8 mouse cellular contexts compared by ENCODE assay signal in the genomic region with DNA sequence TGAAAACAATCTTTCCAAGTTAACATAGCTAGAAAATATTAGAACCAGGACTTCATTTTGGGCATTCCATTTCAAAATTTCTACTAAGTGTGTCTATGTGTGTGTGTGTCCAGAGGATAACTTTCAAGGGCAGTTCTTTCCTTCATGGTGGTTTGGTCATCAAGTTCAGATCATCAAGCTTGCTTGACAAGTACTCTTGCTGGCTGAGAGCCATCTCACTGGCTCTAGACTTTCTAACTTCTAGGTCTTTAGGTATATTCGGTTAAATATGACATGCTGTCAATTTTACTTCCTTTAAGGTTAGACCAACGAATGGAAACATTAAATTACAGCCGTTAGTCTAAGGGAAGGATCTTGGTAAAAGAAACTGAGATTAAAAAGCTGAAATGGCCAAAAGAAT. TPM values are rescaled to one million over a fixed set of nuclear protein-coding genes. Genes with fewer than 3 reads are reported as not detected.
DNase-seq lines count a peak whose midpoint lies in the region; ATAC-seq lines count a peak whose summit lies in the region.

No protein-coding gene starts in this region.

- H3K36me3 ChIP-seq in neural tube, embryonic 11.5 days (ENCODE audit: control insufficient read depth, insufficient read depth, low read length) = no peaks in the 10 kb centered on the region
- no peaks in the 10 kb centered on the region for H3K36me3 ChIP-seq in limb, embryonic 12.5 days
- H3K36me3 ChIP-seq in stomach, embryonic 16.5 days (ENCODE audit: control insufficient read depth, insufficient read depth, low read length) = no peaks in the 10 kb centered on the region

- H3K27ac ChIP-seq in neural tube, embryonic 11.5 days (ENCODE audit: low read depth, low read length) = no peak overlapping the region
- H3K27ac ChIP-seq in limb, embryonic 12.5 days = no peak overlapping the region
- no peak overlapping the region for H3K27ac ChIP-seq in stomach, embryonic 16.5 days (ENCODE audit: low read length)

- H3K27me3 ChIP-seq in neural tube, embryonic 11.5 days (ENCODE audit: control insufficient read depth, insufficient read depth, low read length) = no peaks in the 10 kb centered on the region
- H3K27me3 ChIP-seq in limb, embryonic 12.5 days = no peaks in the 10 kb centered on the region
- H3K27me3 ChIP-seq in stomach, embryonic 16.5 days (ENCODE audit: control insufficient read depth, insufficient read depth, low read length) = no peaks in the 10 kb centered on the region

- H3K4me3 ChIP-seq in neural tube, embryonic 11.5 days (ENCODE audit: low read depth, low read length) = peak overlapping the region; percentile 89; the same call in 1 of the 2 replicates
- peak overlapping the region; percentile 89 for H3K4me3 ChIP-seq in limb, embryonic 12.5 days (replicated peaks)
- peak overlapping the region; percentile 97 for H3K4me3 ChIP-seq in stomach, embryonic 16.5 days (replicated peaks; ENCODE audit: low read length)

- peak; percentile 39 for DNase-seq in cerebellum, adult 9-11 months
- DNase-seq in neural tube, embryonic 11.5 days (ENCODE audit: low spot score) = no peak
- no peak for DNase-seq in neural tube, embryonic 10.5 days (ENCODE audit: extremely low spot score, low spot score)
- no peak for DNase-seq in spleen, postnatal 36 days (ENCODE audit: low spot score in 2 of 2)
- no peak for DNase-seq in thymus, adult 18-20 months

- H3K4me2 ChIP-seq in neural tube, embryonic 11.5 days (ENCODE audit: low read depth) = peak overlapping the region; percentile 47
- H3K4me2 ChIP-seq in limb, embryonic 12.5 days = peak overlapping the region; percentile 61
- H3K4me2 ChIP-seq in stomach, embryonic 16.5 days (ENCODE audit: low read depth, low read length) = peak overlapping the region; percentile 66

- WGBS in neural tube, embryonic 11.5 days = 31% methylated on average over 3 of the region's 3 CpGs
- 29% methylated on average over 3 of the region's 3 CpGs for WGBS in limb, embryonic 12.5 days
- WGBS in stomach, embryonic 16.5 days = 19% methylated on average over 3 of the region's 3 CpGs

- ATAC-seq in cerebellum, adult (ENCODE audit: insufficient number of reproducible peaks, low FRiP score, low TSS enrichment) = no peak
- ATAC-seq in neural tube, embryonic 11.5 days (ENCODE audit: insufficient read depth, low FRiP score, low TSS enrichment) = no peak
- ATAC-seq in limb, embryonic 12.5 days (ENCODE audit: insufficient number of reproducible peaks, insufficient read depth, low FRiP score, low TSS enrichment, low read depth) = no peak
- ATAC-seq in stomach, embryonic 16.5 days (ENCODE audit: insufficient read depth, low FRiP score) = no peak

- H3K9ac ChIP-seq in neural tube, embryonic 11.5 days (ENCODE audit: low read length) = peak overlapping the region; percentile 94; the same call in 1 of the 2 replicates
- H3K9ac ChIP-seq in limb, embryonic 12.5 days (replicated peaks) = no peak overlapping the region
- peak overlapping the region; percentile 93 for H3K9ac ChIP-seq in stomach, embryonic 16.5 days (ENCODE audit: low read length)

- no peaks in the 10 kb centered on the region for H3K9me3 ChIP-seq in neural tube, embryonic 11.5 days (ENCODE audit: control insufficient read depth, low read length)
- H3K9me3 ChIP-seq in limb, embryonic 12.5 days = 0 out of 2 replicates have a peak, but pooled peaks cover 3% of the 10 kb centered on the region
- H3K9me3 ChIP-seq in stomach, embryonic 16.5 days (replicated peaks; ENCODE audit: control insufficient read depth, low read length) = no peaks in the 10 kb centered on the region

- H3K4me1 ChIP-seq in neural tube, embryonic 11.5 days (ENCODE audit: control insufficient read depth, insufficient read depth, low read length) = no peaks in the 10 kb centered on the region
- peaks cover 11% of the 10 kb centered on the region for H3K4me1 ChIP-seq in limb, embryonic 12.5 days (replicated peaks)
- peaks cover 8% of the 10 kb centered on the region; the same call in 1 of the 2 replicates for H3K4me1 ChIP-seq in stomach, embryonic 16.5 days (ENCODE audit: control insufficient read depth, insufficient read depth, low read length)

RNA-seq across cellular contexts. Expression of gene Uhrf1bp1l, which starts 0.5 kb away (rescaled TPM):
- polyA plus RNA-seq in neural tube, embryonic 11.5 days (2014; fragmentation: Nextera tagmentation; extraction: Ambion mirVana) = 27.6 and 31.6 TPM in 2 replicates
- polyA plus RNA-seq in limb, embryonic 12.5 days (2016; fragmentation: Nextera tagmentation; extraction: Ambion mirVana) = 29.5 and 32.1 TPM in 2 replicates
- 21.8 and 22.5 TPM in 2 replicates for polyA plus RNA-seq in stomach, embryonic 16.5 days (2015; fragmentation: Nextera tagmentation; extraction: Ambion mirVana)

RNA-seq across cellular contexts. Expression of gene Actr6, which starts 12.2 kb away (rescaled TPM):
- polyA plus RNA-seq in neural tube, embryonic 11.5 days (2014; fragmentation: Nextera tagmentation; extraction: Ambion mirVana) = 39.5 and 40.3 TPM in 2 replicates
- polyA plus RNA-seq in limb, embryonic 12.5 days (2016; fragmentation: Nextera tagmentation; extraction: Ambion mirVana) = 37.8 and 40.7 TPM in 2 replicates
- polyA plus RNA-seq in stomach, embryonic 16.5 days (2015; fragmentation: Nextera tagmentation; extraction: Ambion mirVana) = 19.2 and 30.3 TPM in 2 replicates

RNA-seq across cellular contexts. Expression of gene Scyl2, which starts 58.3 kb away (rescaled TPM):
- 21.5 and 23.1 TPM in 2 replicates for polyA plus RNA-seq in neural tube, embryonic 11.5 days (2014; fragmentation: Nextera tagmentation; extraction: Ambion mirVana)
- 9.2 and 9.7 TPM in 2 replicates for polyA plus RNA-seq in limb, embryonic 12.5 days (2016; fragmentation: Nextera tagmentation; extraction: Ambion mirVana)
- 6.2 and 7.7 TPM in 2 replicates for polyA plus RNA-seq in stomach, embryonic 16.5 days (2015; fragmentation: Nextera tagmentation; extraction: Ambion mirVana)
